Mouse (Mus musculus) liver, embryonic 16.5 days (tissue): ENCODE results near the gene Zscan10. TPM values are rescaled to one million over a fixed set of nuclear protein-coding genes. Genes with fewer than 3 reads are reported as not detected.

Source experiments
- ATAC-seq: fragments of 200-750 bp; cut with Nextera tagmentation; 2 replicates; pipeline ENCODE4 v1.8.0; 2017; ENCODE audit warnings: low read depth, mild to moderate bottlenecking, moderate number of reproducible peaks, moderate library complexity
- H3K27ac ChIP-seq: fragments of 300-500 bp; sonication (generic); 2 replicates; pipeline ENCODE4 v1.5.1; 2014; ENCODE audit warnings: mild to moderate bottlenecking, low read length
- H3K27me3 ChIP-seq: fragments of 300-500 bp; sonication (generic); 2 replicates; pipeline ENCODE4 v1.6.1; 2014; ENCODE audit warnings: low read depth, low read length, mixed read lengths; ENCODE audit not compliant: control insufficient read depth, insufficient read depth
- H3K36me3 ChIP-seq: fragments of 300-500 bp; sonication (generic); 2 replicates; pipeline ENCODE4 v1.6.1; 2014; ENCODE audit warnings: mild to moderate bottlenecking; ENCODE audit not compliant: control insufficient read depth, insufficient read depth
- H3K4me1 ChIP-seq: fragments of 300-500 bp; sonication (generic); 2 replicates; pipeline ENCODE4 v1.6.1; 2014; ENCODE audit warnings: low read depth, low read length, mixed read lengths; ENCODE audit not compliant: control insufficient read depth
- H3K4me2 ChIP-seq: fragments of 300-500 bp; sonication (generic); 2 replicates; pipeline ENCODE4 v1.6.1; 2014; ENCODE audit warnings: low read depth, low read length, mixed read lengths
- H3K4me3 ChIP-seq: fragments of 300-500 bp; sonication (generic); 2 replicates; pipeline ENCODE4 v1.5.1; 2014; ENCODE audit warnings: low read depth, mild to moderate bottlenecking, low read length
- H3K9ac ChIP-seq: fragments of 300-500 bp; sonication (generic); 2 replicates; pipeline ENCODE4 v1.6.1; 2014; ENCODE audit warnings: low read depth, low read length
- H3K9me3 ChIP-seq: fragments of 300-500 bp; sonication (generic); replicated peaks from 2 replicates; pipeline ENCODE4 v1.6.1; 2016; ENCODE audit warnings: low read length; ENCODE audit not compliant: control insufficient read depth
- WGBS: fragments of 180-500 bp; shearing (Covaris S2); extraction: QIAGEN DNeasy Blood & Tissue Kit; methylation state at CpG from one replicate; pipeline ENCODE4 v1.1.7; 2014; ENCODE audit not compliant: insufficient replicate concordance; 5-methylcytosine and 5-hydroxymethylcytosine counted together
- polyA plus RNA-seq: library from polyadenylated mRNA; unstranded; fragments of >200 nt; fragmentation: Nextera tagmentation; extraction: Ambion mirVana; gene quantifications from 2 replicates; pipeline ENCODE4 v1.2.1, GENCODE M21; 2015

The Zscan10 gene
- polyA plus RNA-seq, 1 experiment from 2014 or later = not detected

DNA sequence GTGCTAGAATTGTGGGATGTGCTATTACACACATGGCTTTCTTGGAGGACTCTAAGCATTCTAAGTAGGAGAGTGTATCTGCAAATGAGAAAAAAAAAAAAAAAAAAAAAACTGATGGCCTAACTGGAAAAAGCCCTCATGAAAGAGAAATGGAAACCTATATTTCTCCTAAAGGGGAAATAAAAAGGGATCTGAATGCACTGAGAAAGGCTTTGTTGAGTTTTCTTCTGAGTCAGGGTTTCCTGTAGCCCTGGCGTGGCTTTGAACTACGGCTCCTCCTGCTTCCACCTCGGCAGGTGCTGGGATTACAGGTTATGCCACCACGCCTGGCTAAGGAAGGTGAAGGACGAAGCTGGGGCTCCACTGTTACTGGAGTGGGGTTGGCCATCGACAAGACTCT is 53.3 kb downstream of the Zscan10 start:
- Histone ChIP-seq H3K9me3 (no peaks in the 10 kb centered on the region), H3K27me3 (no peaks in the 10 kb centered on the region), H3K4me1 (no peaks in the 10 kb centered on the region), H3K4me3 (no peak overlapping the region), H3K9ac (no peak overlapping the region), H3K4me2 (no peak overlapping the region), H3K27ac (no peak overlapping the region), H3K36me3 (no peaks in the 10 kb centered on the region)
- 35% methylated on average over 6 of the region's 6 CpGs for WGBS
- ATAC-seq = no peak

DNA sequence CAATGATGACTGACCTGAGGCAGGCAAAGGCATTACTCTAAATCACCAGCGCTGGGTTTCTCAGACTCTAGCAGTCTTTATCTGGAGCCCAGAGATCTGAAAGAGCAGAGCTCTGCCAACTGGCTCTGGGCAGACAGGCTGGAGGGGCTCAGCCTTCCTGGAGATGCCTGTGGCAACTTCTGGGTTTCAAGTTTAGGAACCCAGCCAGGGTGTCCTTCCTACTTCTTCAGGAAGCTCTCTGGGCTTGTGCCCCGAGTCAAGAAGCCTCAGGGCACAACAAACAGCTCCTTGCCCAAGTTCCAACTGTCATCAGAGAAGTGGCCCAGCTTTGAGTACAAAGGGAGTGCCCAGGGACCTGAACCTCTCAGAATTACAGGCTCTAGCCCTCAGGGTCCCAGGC is 53.8 kb downstream of the Zscan10 start:
- H3K4me3 ChIP-seq = no peak overlapping the region
- no peak overlapping the region for H3K4me2 ChIP-seq
- no peak overlapping the region for H3K9ac ChIP-seq
- H3K9me3 ChIP-seq = no peaks in the 10 kb centered on the region
- ATAC-seq = no peak
- 25% methylated on average over 2 of the region's 2 CpGs for WGBS
- H3K4me1 ChIP-seq = no peaks in the 10 kb centered on the region
- H3K27me3 ChIP-seq = peaks cover 2% of the 10 kb centered on the region
- no peak overlapping the region for H3K27ac ChIP-seq
- no peaks in the 10 kb centered on the region for H3K36me3 ChIP-seq

DNA sequence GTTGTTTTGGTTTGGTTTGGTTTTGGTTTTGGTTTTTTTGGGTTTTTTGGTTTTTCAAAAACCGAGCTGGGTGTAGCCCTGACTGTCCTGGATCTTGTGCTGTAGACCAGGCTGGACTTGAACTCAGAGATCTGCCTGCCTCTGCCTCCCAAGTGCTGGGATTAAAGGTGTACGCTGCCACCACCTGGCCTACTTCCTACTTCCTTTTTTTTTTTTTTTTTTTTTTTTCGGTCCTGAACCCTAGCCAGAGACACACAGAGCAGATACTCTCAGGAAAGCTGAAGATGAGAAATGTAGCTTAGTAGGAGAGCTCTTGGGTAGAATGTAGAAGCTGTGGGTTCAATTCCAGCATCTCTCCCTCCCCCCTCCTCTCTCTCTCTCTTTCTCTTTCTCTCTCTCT is 57.8 kb downstream of the Zscan10 start:
- no peak for ATAC-seq
- no peak overlapping the region for H3K4me2 ChIP-seq
- 46% methylated on average over 3 of the region's 3 CpGs for WGBS
- peaks cover 36% of the 10 kb centered on the region for H3K27me3 ChIP-seq
- no peak overlapping the region for H3K27ac ChIP-seq
- H3K9ac ChIP-seq = no peak overlapping the region
- H3K36me3 ChIP-seq = no peaks in the 10 kb centered on the region
- peaks cover 6% of the 10 kb centered on the region for H3K4me1 ChIP-seq
- no peak overlapping the region for H3K4me3 ChIP-seq
- no peaks in the 10 kb centered on the region for H3K9me3 ChIP-seq

DNA sequence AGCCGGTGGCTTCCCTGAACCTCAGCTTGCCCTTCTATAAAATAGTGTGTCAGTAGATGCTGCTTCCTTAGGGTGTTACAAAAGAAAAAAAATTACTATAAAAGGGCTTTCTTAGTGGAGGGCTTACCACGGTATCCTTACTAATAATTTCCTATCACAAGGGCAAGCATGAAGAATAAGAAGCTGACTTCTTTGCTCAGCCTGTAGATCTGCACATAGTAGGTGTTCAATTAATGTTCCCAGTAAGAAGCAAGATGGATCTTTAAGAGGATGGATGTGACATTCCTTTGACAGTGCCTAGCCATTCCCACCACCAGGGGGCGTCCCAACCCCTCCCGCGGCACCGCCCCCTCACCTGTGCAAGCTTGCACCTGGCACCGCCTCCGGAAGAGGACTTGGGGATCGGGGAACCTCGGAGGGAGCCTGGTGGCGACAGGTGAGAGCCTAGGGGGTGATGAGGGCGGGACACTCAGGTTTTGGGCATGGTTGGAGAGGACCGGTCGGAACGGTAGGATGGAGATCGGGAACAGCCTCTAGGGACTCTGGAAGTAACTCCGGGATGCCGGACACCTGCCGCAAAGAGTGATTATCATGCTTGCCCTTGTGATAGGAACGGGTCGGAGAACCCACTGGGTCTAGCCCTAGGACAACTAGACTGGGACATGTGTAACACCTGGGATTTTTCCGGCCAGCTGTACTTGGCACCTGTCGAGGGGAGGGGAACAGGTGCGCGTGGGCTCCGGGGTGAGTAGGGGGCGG is 59.6 kb downstream of the Zscan10 start, which contains the start of gene Bicdl2:
TSS of gene Bicdl2 (plus strand) at position 390 of the 759 bp plus-strand sequence.
- H3K9me3 ChIP-seq = no peaks in the 10 kb centered on the region
- no peak for ATAC-seq
- peaks cover 6% of the 10 kb centered on the region for H3K4me1 ChIP-seq
- H3K4me2 ChIP-seq = peak within 1 kb of the TSS; percentile 37
- no peak within 1 kb of the TSS for H3K9ac ChIP-seq
- no peak within 1 kb of the TSS for H3K27ac ChIP-seq
- peaks cover 36% of the 10 kb centered on the region for H3K27me3 ChIP-seq
- H3K36me3 ChIP-seq = no peaks in the 10 kb centered on the region
- WGBS = 5% methylated on average over 27 of the region's 27 CpGs
- peak within 1 kb of the TSS; percentile 25 for H3K4me3 ChIP-seq

Other genes starting within 250 kb of the Zscan10 start
- not detected in 2 replicates for gene Vmn2r116, start 216.3 kb upstream of the Zscan10 start, polyA plus RNA-seq
- not detected in 2 replicates for gene Vmn2r117, start 121.2 kb upstream of the Zscan10 start, polyA plus RNA-seq
- gene Zfp213, start 36.6 kb upstream of the Zscan10 start, polyA plus RNA-seq = 4.8 and 5.3 TPM in 2 replicates
- gene Zfp13, start 1.4 kb upstream of the Zscan10 start, polyA plus RNA-seq = 1.3 and 1.6 TPM in 2 replicates
- 0.42 and 0.50 TPM in 2 replicates for gene Mmp25, start 44.4 kb downstream of the Zscan10 start, polyA plus RNA-seq
- gene Bicdl2, start 59.6 kb downstream of the Zscan10 start, polyA plus RNA-seq = 0.12 TPM in 1 of 2 replicates, not detected in the other
- 18.9 and 23.2 TPM in 2 replicates for gene Hcfc1r1, start 72.7 kb downstream of the Zscan10 start, polyA plus RNA-seq
- gene Thoc6, start 73.0 kb downstream of the Zscan10 start, polyA plus RNA-seq = 19.1 and 20.4 TPM in 2 replicates
- gene Tnfrsf12a, start 76.6 kb downstream of the Zscan10 start, polyA plus RNA-seq = 7.0 and 8.6 TPM in 2 replicates
- 1.2 and 1.4 TPM in 2 replicates for gene Cldn6, start 78.4 kb downstream of the Zscan10 start, polyA plus RNA-seq
- gene Cldn9, start 83.2 kb downstream of the Zscan10 start, polyA plus RNA-seq = 0.18 TPM in 1 of 2 replicates, not detected in the other
- gene 1520401A03Rik, start 121.9 kb downstream of the Zscan10 start, polyA plus RNA-seq = 0.04 and 0.14 TPM in 2 replicates
- gene Pkmyt1, start 125.5 kb downstream of the Zscan10 start, polyA plus RNA-seq = 24.9 and 26.0 TPM in 2 replicates
- gene Paqr4, start 140.0 kb downstream of the Zscan10 start, polyA plus RNA-seq = 7.5 and 7.6 TPM in 2 replicates
- not detected in 2 replicates for gene Kremen2, start 145.0 kb downstream of the Zscan10 start, polyA plus RNA-seq
- gene Flywch1, start 170.7 kb downstream of the Zscan10 start, polyA plus RNA-seq = 8.6 and 10.6 TPM in 2 replicates
- gene Flywch2, start 185.2 kb downstream of the Zscan10 start, polyA plus RNA-seq = 0.64 and 0.86 TPM in 2 replicates
- 150 and 172 TPM in 2 replicates for gene Srrm2, start 189.7 kb downstream of the Zscan10 start, polyA plus RNA-seq
- 426 and 436 TPM in 2 replicates for gene Elob, start 228.3 kb downstream of the Zscan10 start, polyA plus RNA-seq
- not detected in 2 replicates for gene Prss33, start 235.2 kb downstream of the Zscan10 start, polyA plus RNA-seq
- not detected in 2 replicates for gene Prss32, start 243.0 kb downstream of the Zscan10 start, polyA plus RNA-seq
- 0.06 TPM in 1 of 2 replicates, not detected in the other for gene Prss41, start 243.3 kb downstream of the Zscan10 start, polyA plus RNA-seq